Mouse (Mus musculus) liver, embryonic 15.5 days (tissue): ENCODE results near the gene Usp46. TPM values are rescaled to one million over a fixed set of nuclear protein-coding genes. Genes with fewer than 3 reads are reported as not detected.

Source experiments
- ATAC-seq: fragments of 200-750 bp; cut with Nextera tagmentation; 2 replicates; pipeline ENCODE4 v1.8.0; 2017; ENCODE audit warnings: moderate number of reproducible peaks, mild to moderate bottlenecking, moderate library complexity; ENCODE audit not compliant: insufficient read depth
- H3K27ac ChIP-seq: fragments of 300-500 bp; sonication (generic); replicated peaks from 2 replicates; pipeline ENCODE4 v1.5.1; 2015; ENCODE audit warnings: mild to moderate bottlenecking, inconsistent platforms
- H3K27me3 ChIP-seq: fragments of 300-500 bp; sonication (generic); 2 replicates; pipeline ENCODE4 v1.6.1; 2015; ENCODE audit warnings: mild to moderate bottlenecking, inconsistent platforms
- H3K36me3 ChIP-seq: fragments of 300-500 bp; sonication (generic); replicated peaks from 2 replicates; pipeline ENCODE4 v1.6.1; 2015; ENCODE audit warnings: moderate library complexity, mild to moderate bottlenecking, inconsistent platforms
- H3K4me1 ChIP-seq: fragments of 300-500 bp; sonication (generic); replicated peaks from 2 replicates; pipeline ENCODE4 v1.6.1; 2015; ENCODE audit warnings: inconsistent platforms
- H3K4me2 ChIP-seq: fragments of 300-500 bp; sonication (generic); 2 replicates; pipeline ENCODE4 v1.6.1; 2015; ENCODE audit warnings: moderate library complexity, mild to moderate bottlenecking, inconsistent platforms
- H3K4me3 ChIP-seq: fragments of 300-500 bp; sonication (generic); replicated peaks from 2 replicates; pipeline ENCODE4 v1.5.1; 2015; ENCODE audit warnings: mild to moderate bottlenecking, inconsistent platforms
- H3K9ac ChIP-seq: fragments of 300-500 bp; sonication (generic); 2 replicates; pipeline ENCODE4 v1.6.1; 2015; ENCODE audit warnings: moderate library complexity, mild to moderate bottlenecking, inconsistent platforms
- H3K9me3 ChIP-seq: fragments of 300-500 bp; sonication (generic); replicated peaks from 2 replicates; pipeline ENCODE4 v1.6.1; 2016; ENCODE audit warnings: inconsistent platforms
- WGBS: fragments of 180-500 bp; shearing (Covaris S2); methylation state at CpG from one replicate; pipeline ENCODE4 v1.1.7; 2015; ENCODE audit warnings: mixed read lengths; ENCODE audit not compliant: insufficient replicate concordance; 5-methylcytosine and 5-hydroxymethylcytosine counted together
- polyA plus RNA-seq: library from polyadenylated mRNA; unstranded; fragments of >200 nt; fragmentation: Nextera tagmentation; extraction: Ambion mirVana; gene quantifications from 2 replicates; pipeline ENCODE4 v1.2.1, GENCODE M21; 2015

The Usp46 gene
- polyA plus RNA-seq, result 19.6 and 20.9 TPM in 2 replicates

DNA sequence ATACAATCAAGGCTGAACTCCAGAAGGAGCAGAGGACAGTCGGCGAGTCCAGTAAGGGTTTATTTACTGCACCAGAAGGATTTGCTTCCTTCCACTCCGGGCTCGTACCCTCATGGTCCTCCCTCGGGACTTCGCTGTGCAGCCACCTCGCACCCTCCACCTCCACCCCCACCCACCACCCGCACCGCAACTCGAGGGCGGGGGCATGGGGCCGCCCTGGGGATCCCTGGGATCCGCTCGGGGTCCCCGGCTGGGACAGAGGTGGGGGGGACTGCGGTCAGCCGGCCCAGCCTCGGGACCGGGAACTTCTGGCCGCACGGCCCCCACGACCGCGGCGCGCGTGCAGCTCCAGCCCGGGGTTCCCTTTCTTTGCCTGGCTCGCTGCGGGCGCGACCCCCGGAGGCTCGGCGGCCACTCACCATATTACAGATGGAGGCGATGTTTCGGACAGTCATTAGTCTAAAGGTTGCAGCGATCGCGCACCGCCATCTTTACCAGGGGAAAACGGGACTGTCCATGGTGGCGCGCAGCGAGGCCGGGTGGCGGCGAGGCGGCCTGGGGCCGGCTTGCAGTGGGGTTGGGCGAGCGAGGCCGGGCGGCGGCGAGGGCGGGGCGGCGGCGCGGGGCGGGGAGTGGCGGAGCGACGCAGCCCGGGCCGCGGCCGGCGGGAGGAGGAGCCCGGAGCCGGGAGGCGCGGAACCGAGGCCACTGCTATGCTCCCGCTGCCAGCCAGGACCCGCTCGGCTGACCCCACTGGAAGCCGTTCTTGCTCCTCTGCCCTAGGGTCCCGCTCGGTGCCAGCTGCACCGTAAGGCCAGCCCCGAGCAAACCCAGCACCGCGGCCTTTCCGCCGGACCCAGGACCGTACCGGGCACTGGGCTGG, at the start of gene Usp46:
TSS of gene Usp46 (minus strand) at position 601 of the 883 bp plus-strand sequence.
- H3K36me3 ChIP-seq, result no peaks in the 10 kb centered on the region
- H3K9me3 ChIP-seq, result no peaks in the 10 kb centered on the region
- peak within 1 kb of the TSS; percentile 97 for H3K4me2 ChIP-seq
- peak within 1 kb of the TSS; percentile 94 for H3K27ac ChIP-seq
- WGBS, result under 1% methylated on average over 85 of the region's 89 CpGs
- peak; percentile 85 for ATAC-seq
- peak within 1 kb of the TSS; percentile 87 for H3K9ac ChIP-seq
- no peaks in the 10 kb centered on the region for H3K27me3 ChIP-seq
- H3K4me3 ChIP-seq, result peak within 1 kb of the TSS; percentile 75
- H3K4me1 ChIP-seq, result peaks cover 53% of the 10 kb centered on the region

DNA sequence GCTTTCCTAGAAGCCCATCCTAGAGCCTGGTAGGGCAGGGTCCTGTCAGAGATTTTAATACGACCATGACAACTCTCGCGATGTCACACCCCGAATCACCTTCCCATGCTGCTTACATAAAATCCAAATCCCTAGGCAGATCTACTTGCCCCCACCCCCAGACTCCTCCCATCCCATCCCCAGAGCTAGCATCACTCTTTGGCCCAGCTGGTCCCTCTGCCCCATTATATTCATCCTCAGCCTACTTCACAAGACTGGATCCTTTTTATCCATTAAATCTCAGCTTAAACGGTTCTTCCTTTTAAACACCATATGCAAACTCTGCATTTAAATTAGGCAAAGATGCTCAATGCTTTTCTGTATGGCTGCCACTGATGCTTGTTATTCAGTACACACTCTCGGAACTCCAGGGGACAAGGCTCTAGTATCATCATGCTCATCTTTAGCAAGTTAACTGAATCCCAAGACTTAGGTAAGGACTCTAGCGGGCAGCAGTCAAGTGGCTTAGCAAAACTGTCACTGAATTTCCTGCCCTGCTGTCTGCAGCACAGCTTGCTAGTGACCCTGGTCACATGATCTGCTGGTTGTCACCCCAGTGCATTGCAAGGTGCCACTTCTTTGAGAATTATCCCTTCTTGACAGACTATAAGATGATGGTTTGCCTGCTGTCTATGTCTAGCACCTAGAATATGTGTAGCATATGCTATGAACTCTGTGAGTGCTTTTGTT, 45.9 kb upstream of the Usp46 start:
- H3K4me3 ChIP-seq, result no peak overlapping the region
- no peak for ATAC-seq
- H3K9me3 ChIP-seq, result no peaks in the 10 kb centered on the region
- H3K36me3 ChIP-seq, result no peaks in the 10 kb centered on the region
- H3K9ac ChIP-seq, result no peak overlapping the region
- no peaks in the 10 kb centered on the region for H3K27me3 ChIP-seq
- H3K4me2 ChIP-seq, result no peak overlapping the region
- no peak overlapping the region for H3K27ac ChIP-seq
- 72% methylated on average over 7 of the region's 7 CpGs for WGBS
- H3K4me1 ChIP-seq, result no peaks in the 10 kb centered on the region

DNA sequence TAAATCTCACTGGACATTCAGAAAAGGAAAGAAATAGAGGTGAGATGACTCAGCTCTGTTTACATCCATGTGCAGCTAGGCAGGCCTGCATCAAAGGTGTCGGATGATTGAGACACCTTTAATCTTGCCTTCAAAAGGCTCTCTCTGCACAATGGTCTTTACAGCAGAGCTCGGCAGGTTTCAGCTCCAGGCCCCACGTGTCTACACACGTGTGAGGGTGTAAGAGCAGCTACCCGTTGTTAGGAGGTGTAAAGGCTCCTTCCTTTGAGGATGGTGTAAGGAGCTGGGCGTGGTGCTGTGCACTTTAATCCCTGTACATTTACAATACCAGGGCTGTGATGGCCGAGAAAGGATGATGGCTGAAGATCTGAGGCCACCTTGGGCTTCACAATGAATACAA, 37.2 kb upstream of the Usp46 start:
- no peaks in the 10 kb centered on the region for H3K4me1 ChIP-seq
- no peak overlapping the region for H3K4me3 ChIP-seq
- WGBS, result 45% methylated on average over 7 of the region's 7 CpGs
- no peak overlapping the region for H3K9ac ChIP-seq
- H3K27me3 ChIP-seq, result no peaks in the 10 kb centered on the region
- H3K9me3 ChIP-seq, result no peaks in the 10 kb centered on the region
- no peak for ATAC-seq
- H3K27ac ChIP-seq, result no peak overlapping the region
- no peaks in the 10 kb centered on the region for H3K36me3 ChIP-seq
- no peak overlapping the region for H3K4me2 ChIP-seq

DNA sequence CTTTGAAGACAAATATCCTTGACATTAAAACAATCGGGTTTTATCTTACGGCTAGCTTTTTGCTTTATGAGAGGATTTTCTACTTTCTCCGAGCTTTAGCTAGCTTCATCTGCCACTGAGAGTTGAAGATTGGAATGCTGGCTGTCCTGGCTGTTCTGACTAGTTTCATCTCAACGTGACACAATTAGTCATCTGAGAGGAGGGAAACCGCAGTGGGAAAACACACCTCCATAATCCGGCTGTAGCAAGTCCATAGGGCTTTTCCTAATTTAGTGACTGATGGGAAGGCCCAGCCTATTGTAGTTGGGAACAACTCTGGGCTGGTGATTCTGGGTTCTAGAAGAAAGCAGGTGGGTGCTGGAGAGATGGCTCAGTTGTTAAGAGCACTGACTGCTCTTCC, 33.5 kb upstream of the Usp46 start:
- no peak overlapping the region for H3K9ac ChIP-seq
- WGBS, result 67% methylated on average over 6 of the region's 6 CpGs
- no peak overlapping the region for H3K4me3 ChIP-seq
- H3K36me3 ChIP-seq, result no peaks in the 10 kb centered on the region
- no peaks in the 10 kb centered on the region for H3K27me3 ChIP-seq
- no peak overlapping the region for H3K27ac ChIP-seq
- ATAC-seq, result no peak
- no peaks in the 10 kb centered on the region for H3K9me3 ChIP-seq
- H3K4me1 ChIP-seq, result no peaks in the 10 kb centered on the region
- no peak overlapping the region for H3K4me2 ChIP-seq

DNA sequence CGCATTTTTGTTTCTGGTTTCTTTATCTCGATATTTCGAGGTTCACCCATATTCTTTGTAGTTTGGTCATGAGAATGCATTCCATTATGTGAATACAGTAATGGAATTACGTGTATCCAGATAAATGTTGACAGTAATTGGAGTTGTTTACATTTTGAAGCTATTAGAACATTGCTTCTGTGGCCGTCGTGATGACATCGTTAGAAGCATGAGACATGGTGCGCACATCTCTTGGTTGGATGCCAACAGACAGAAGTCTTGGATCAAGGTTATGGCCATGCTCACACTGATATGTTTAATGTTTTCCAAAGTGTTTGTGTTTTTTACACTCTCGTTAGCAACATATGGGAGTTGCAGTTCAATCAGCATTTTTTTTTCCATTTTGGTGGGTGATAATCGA, 30.8 kb upstream of the Usp46 start:
- Histone ChIP-seq H3K4me1 (peaks cover 12% of the 10 kb centered on the region), H3K9ac (no peak overlapping the region), H3K27me3 (no peaks in the 10 kb centered on the region), H3K4me3 (no peak overlapping the region), H3K36me3 (peaks cover 7% of the 10 kb centered on the region), H3K4me2 (no peak overlapping the region), H3K9me3 (no peaks in the 10 kb centered on the region), H3K27ac (no peak overlapping the region)
- 75% methylated on average over 10 of the region's 10 CpGs for WGBS
- no peak for ATAC-seq

DNA sequence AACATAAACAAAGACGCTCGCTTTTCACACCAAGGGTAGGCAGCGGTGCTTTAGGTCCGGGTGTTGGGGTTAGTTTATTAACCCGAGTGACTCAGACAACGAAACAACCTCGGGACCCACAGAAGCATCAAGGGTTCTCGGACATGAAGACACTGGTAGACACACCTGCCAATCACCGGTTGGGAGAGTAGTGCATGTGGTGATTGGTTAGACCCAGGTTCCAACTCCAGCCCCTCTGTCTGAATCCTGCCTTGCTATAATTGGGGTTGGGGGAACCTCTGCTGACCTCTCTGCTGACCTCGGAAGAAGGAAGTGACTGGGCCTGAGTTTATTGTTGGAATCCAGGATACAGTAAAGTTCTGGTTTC, 29.6 kb upstream of the Usp46 start:
- ATAC-seq, result no peak
- no peak overlapping the region for H3K4me3 ChIP-seq
- H3K4me2 ChIP-seq, result no peak overlapping the region
- H3K27ac ChIP-seq, result no peak overlapping the region
- 61% methylated on average over 10 of the region's 10 CpGs for WGBS
- peaks cover 19% of the 10 kb centered on the region for H3K4me1 ChIP-seq
- no peaks in the 10 kb centered on the region for H3K9me3 ChIP-seq
- no peak overlapping the region for H3K9ac ChIP-seq
- H3K36me3 ChIP-seq, result peaks cover 7% of the 10 kb centered on the region
- no peaks in the 10 kb centered on the region for H3K27me3 ChIP-seq

DNA sequence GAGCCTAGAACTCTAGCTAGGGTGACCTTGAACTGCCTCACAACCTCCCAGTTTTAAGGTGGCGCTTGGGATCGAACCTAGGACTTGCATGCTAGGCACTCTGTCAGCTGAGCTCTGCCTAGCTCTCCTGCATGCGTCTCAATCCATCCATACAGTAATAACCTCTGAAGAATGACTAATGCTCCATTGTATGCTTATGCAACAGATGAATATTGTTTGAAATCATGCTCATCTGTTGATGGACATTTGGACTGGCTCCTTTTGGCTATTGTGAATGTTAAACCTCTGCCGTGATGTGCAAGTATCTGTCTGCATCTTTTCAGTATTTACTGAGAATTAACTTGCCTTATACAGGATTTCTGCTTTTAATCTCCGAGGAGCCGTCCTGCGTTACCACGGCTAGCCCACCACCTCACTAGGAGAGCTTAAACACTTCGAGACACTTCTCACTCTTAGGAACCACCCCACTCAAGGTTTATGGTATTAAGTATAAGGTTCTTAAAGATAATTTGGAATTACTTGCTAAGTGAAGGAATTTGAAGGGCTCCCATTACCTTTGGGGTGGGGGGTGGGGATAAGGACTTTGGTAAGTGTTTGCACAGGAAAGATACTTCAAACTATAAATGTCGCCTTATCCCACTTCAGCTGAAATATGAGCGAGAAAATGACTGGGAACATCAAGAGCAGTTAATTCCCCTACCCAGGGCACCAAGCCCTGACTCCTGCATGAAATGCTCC, 29.1 kb upstream of the Usp46 start:
- Histone ChIP-seq H3K27me3 (no peaks in the 10 kb centered on the region), H3K4me1 (peaks cover 23% of the 10 kb centered on the region), H3K27ac (no peak overlapping the region), H3K4me2 (no peak overlapping the region), H3K36me3 (peaks cover 7% of the 10 kb centered on the region), H3K9ac (no peak overlapping the region), H3K9me3 (no peaks in the 10 kb centered on the region), H3K4me3 (no peak overlapping the region)
- 74% methylated on average over 11 of the region's 11 CpGs for WGBS
- no peak for ATAC-seq

DNA sequence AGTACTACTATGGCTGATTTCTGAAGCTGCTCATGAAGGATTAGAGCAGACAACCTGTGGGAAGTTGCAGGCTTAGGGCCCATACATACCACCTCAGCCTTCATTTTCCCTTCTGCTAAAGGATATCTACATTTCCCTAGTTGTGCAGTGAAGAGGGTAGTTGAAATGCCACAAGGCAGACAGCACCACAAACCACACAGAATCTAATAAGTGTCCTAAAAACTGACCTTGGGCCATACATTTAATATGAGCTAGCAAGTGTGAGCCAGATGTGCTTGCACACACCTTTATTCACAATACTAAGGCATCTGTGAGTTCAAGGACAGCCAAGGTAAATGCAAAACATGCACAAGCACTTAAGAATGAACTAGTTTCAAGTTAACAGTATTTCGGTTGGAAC, 27.8 kb upstream of the Usp46 start:
- no peak for ATAC-seq

DNA sequence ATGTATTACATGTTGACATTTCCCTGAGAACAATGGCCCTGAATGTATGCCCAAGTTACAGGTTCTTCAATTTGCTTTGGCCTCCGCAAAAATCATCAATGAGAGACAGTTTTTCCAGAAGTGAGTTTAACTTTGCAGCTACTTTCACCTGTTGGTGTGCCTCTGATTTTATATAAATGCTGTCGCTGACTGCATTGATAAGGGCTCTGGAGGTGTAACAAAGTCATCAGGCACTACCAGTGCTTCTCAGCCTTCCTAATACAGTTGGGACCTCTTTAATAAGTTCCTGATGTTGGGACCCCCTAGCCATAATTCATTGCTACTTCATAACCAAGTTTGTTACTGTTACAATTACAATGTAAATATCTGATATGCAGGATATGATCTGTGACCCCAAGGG, 27.4 kb upstream of the Usp46 start:
- Histone ChIP-seq H3K4me3 (no peak overlapping the region), H3K9ac (no peak overlapping the region), H3K27ac (no peak overlapping the region), H3K36me3 (peaks cover 7% of the 10 kb centered on the region), H3K27me3 (no peaks in the 10 kb centered on the region), H3K9me3 (no peaks in the 10 kb centered on the region), H3K4me2 (no peak overlapping the region), H3K4me1 (peaks cover 25% of the 10 kb centered on the region)
- WGBS, result 61% methylated on average over 2 of the region's 2 CpGs
- ATAC-seq, result no peak

More for the DNA sequence above, 27.8 kb upstream of the Usp46 start:
- Histone ChIP-seq H3K9ac (no peak overlapping the region), H3K4me2 (no peak overlapping the region), H3K9me3 (no peaks in the 10 kb centered on the region), H3K4me1 (peaks cover 25% of the 10 kb centered on the region), H3K4me3 (no peak overlapping the region), H3K36me3 (peaks cover 7% of the 10 kb centered on the region), H3K27ac (no peak overlapping the region), H3K27me3 (no peaks in the 10 kb centered on the region)
- WGBS, result 73% methylated on average over 1 of the region's 1 CpGs

DNA sequence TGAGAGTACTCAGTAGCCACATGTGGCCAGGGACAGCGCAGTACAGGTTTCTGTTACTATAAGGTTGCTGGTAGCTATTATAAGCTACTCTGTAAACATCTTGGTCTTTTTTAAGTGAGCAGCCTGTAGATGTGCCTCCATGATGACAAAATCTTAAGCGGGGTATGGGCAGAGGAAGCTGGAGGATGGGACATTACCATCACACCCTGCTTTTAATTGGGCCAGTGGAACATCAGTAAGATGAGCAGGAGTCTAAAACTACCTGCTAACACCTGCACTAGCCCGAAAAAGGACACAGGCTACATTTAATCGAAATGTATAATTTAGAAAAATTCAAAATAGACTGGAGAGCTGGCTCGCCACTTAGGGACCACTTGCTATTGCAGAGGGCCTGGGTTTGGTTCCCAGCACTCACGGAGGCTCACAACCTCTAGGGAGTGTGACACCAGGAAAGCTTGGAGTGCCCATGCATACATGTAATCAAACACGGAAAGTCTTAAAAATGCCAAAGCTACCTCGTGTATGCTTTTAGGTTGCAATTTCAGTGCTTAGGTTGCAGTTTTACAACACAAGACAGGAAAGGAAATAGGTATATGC, 26.7 kb upstream of the Usp46 start:
- ATAC-seq, result no peak
- Histone ChIP-seq H3K27me3 (no peaks in the 10 kb centered on the region), H3K9me3 (no peaks in the 10 kb centered on the region), H3K36me3 (peaks cover 7% of the 10 kb centered on the region), H3K4me3 (peak overlapping the region; percentile 85; the same call in 1 of the 2 replicates), H3K4me2 (peak overlapping the region; percentile 95), H3K4me1 (peaks cover 25% of the 10 kb centered on the region), H3K27ac (no peak overlapping the region), H3K9ac (no peak overlapping the region)
- 69% methylated on average over 8 of the region's 8 CpGs for WGBS
